Mouse (Mus musculus): ENCODE results near the gene 1700001O22Rik.

Gene 1700001O22Rik

DNA sequence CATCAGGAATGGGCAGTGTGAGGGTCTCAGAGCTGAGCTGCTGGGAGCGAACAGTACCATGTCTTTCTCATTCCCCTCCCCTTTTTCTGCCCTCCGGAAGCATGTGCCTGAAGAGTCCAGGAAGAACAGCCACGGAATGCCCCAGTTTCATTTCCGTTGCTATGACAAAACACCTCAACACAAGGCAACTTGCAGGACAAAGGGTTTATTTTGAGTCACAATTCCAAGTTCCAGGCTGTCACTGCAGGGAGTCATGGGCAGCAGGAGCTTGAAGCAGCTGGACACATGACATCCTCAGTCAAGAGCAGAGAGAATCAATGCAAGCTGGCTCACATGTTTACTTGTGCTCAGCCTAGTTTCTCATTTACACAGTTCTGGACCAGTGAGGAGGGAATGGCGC is 53.4 kb downstream of the 1700001O22Rik start:
- DNase-seq = no peak

DNA sequence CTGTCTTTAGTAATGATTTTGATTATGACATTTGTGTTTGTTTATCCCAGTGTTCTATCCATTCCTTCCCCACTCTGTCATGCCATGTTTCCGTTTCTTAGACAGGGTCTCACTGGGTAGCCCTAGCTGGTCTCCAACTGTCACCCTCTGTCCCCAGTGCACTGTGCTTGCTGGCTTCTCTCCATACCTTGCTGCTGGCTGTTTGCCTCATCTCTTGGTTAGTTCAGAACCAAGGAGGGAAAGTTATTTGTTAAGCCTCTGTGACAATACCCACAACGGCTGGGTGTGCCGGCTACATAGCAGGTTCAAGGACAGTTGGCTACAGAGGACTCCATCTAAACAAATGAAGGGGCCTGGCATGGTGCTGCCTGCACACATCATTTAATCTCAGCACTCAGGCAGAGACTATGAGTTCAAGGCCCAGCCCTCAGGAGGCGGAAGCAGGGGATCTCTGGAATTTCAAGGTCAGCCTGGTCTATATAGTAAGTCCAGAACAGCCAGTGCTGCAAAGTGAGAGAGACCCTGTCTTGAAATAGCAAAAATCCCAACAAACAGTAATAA is 55.8 kb downstream of the 1700001O22Rik start:
- no peak for DNase-seq
